Mouse (Mus musculus) neural tube, postnatal 0 days (tissue): ENCODE results near the gene Icam4. TPM values are rescaled to one million over a fixed set of nuclear protein-coding genes. Genes with fewer than 3 reads are reported as not detected.

Experiments used
- microRNA counts: library from miRNA; unstranded; fragments of <30 nt; microRNA quantifications from one replicate; lab custom pipeline; 2015
- microRNA-seq: library from miRNA; unstranded; fragments of <30 nt; microRNA quantifications from one replicate; pipeline ENCODE4, GENCODE M21; 2016
- polyA plus RNA-seq: library from polyadenylated mRNA; unstranded; fragments of >200 nt; fragmentation: Nextera tagmentation; extraction: Ambion mirVana; gene quantifications from 2 replicates; pipeline ENCODE4 v1.2.1, GENCODE M21; 2015

The Icam4 gene
- 0.57 TPM in 1 of 2 replicates, not detected in the other for polyA plus RNA-seq

GRCm38 (mm10) chr9:21029291-21030054 is at the start of gene Icam4:
Gene Icam4, plus strand, starts transcription at chr9:21029373.

GRCm38 (mm10) chr9:21002627-21003551 is 26.3 kb upstream of the Icam4 start, which contains the start of gene Mrpl4:
Gene Mrpl4, plus strand, starts transcription at chr9:21002738.

GRCm38 (mm10) chr9:21015571-21016130 is 13.5 kb upstream of the Icam4 start, which contains the start of gene Icam1:
Gene Icam1, plus strand, starts transcription at chr9:21015985.

GRCm38 (mm10) chr9:21031896-21032351 is 2.8 kb downstream of the Icam4 start, which contains the start of gene Icam5:
Gene Icam5, plus strand, starts transcription at chr9:21032073.

GRCm38 (mm10) chr9:21067006-21067684 is 38.0 kb downstream of the Icam4 start, which contains the start of gene Zglp1:
Gene Zglp1, minus strand, starts transcription at chr9:21067093.

GRCm38 (mm10) chr9:21073044-21073840 is 44.1 kb downstream of the Icam4 start, which contains the start of the genes Gm49373 and Fdx1l:
Gene Gm49373, minus strand, starts transcription at chr9:21073096.
Gene Fdx1l, minus strand, starts transcription at chr9:21073614.

MicroRNAs encoded within 50 kb of the gene (microRNA counts, 519-probe panel; counts per million panel counts)
- microRNA mmu-miR-1900 (lab: Ali Mortazavi, UCI) = 40.5 counts per million

Small RNA genes lying within 50 kb of the gene (microRNA-seq; reads per million reads assigned to microRNA genes)
- gene Mir1900 (not detected), gene Mir7082 (not detected)

Other genes with a start within 250 kb of the Icam4 start
- gene Col5a3, start 214.3 kb upstream of the Icam4 start, polyA plus RNA-seq = 2.1 and 2.4 TPM in 2 replicates
- not detected in 2 replicates for gene Rdh8, start 210.9 kb upstream of the Icam4 start, polyA plus RNA-seq
- 36.1 and 49.9 TPM in 2 replicates for gene A230050P20Rik, start 160.7 kb upstream of the Icam4 start, polyA plus RNA-seq
- gene Angptl6, start 149.6 kb upstream of the Icam4 start, polyA plus RNA-seq = 11.4 and 13.0 TPM in 2 replicates
- 37.3 and 39.7 TPM in 2 replicates for gene Ppan, start 141.2 kb upstream of the Icam4 start, polyA plus RNA-seq
- 211 and 231 TPM in 2 replicates for gene Eif3g, start 130.8 kb upstream of the Icam4 start, polyA plus RNA-seq
- 32.3 and 33.8 TPM in 2 replicates for gene Dnmt1, start 69.5 kb upstream of the Icam4 start, polyA plus RNA-seq
- gene S1pr2, start 52.6 kb upstream of the Icam4 start, polyA plus RNA-seq = 7.4 and 10.6 TPM in 2 replicates
- gene Mrpl4, start 26.6 kb upstream of the Icam4 start, polyA plus RNA-seq = 133 and 135 TPM in 2 replicates
- 3.2 and 3.8 TPM in 2 replicates for gene Icam1, start 13.4 kb upstream of the Icam4 start, polyA plus RNA-seq
- 4.0 and 4.1 TPM in 2 replicates for gene Icam5, start 2.7 kb downstream of the Icam4 start, polyA plus RNA-seq
- 0.49 and 2.1 TPM in 2 replicates for gene Zglp1, start 37.7 kb downstream of the Icam4 start, polyA plus RNA-seq
- 1.1 and 1.2 TPM in 2 replicates for gene Gm49373, start 43.7 kb downstream of the Icam4 start, polyA plus RNA-seq
- gene Fdx1l, start 44.2 kb downstream of the Icam4 start, polyA plus RNA-seq = 86.5 and 102 TPM in 2 replicates
- 0.35 and 0.42 TPM in 2 replicates for gene Gm38431, start 62.6 kb downstream of the Icam4 start, polyA plus RNA-seq
- 16.6 and 21.1 TPM in 2 replicates for gene Raver1, start 62.6 kb downstream of the Icam4 start, polyA plus RNA-seq
- gene Tyk2, start 101.9 kb downstream of the Icam4 start, polyA plus RNA-seq = 6.5 and 7.0 TPM in 2 replicates
- gene Cdc37, start 120.6 kb downstream of the Icam4 start, polyA plus RNA-seq = 152 and 155 TPM in 2 replicates
- gene Pde4a, start 136.3 kb downstream of the Icam4 start, polyA plus RNA-seq = 49.6 and 56.9 TPM in 2 replicates
- gene Keap1, start 210.0 kb downstream of the Icam4 start, polyA plus RNA-seq = 60.8 and 64.1 TPM in 2 replicates
- gene S1pr5, start 219.1 kb downstream of the Icam4 start, polyA plus RNA-seq = 5.5 and 5.9 TPM in 2 replicates
- 41.7 and 48.3 TPM in 2 replicates for gene Atg4d, start 235.9 kb downstream of the Icam4 start, polyA plus RNA-seq